Mouse (Mus musculus) cerebral cortex, adult 2 months (tissue): ENCODE data around the gene Vcl.

ENCODE experiments used
- WGBS: fragments of 180-500 bp; shearing (Covaris S2); methylation state at CpG from one replicate; pipeline ENCODE4 v1.1.7; 2018; 5-methylcytosine and 5-hydroxymethylcytosine counted together

The Vcl gene

GRCm38 (mm10) chr14:20938860-20939259 lies 9.7 kb downstream of the Vcl start:
- WGBS: 31% methylated on average over 1 of the region's 1 CpGs

- WGBS: 85% methylated on average over 2 of the region's 2 CpGs
Measured at GRCm38 (mm10) chr14:20945296-20945695, 16.1 kb downstream of the Vcl start.

GRCm38 (mm10) chr14:20958971-20959370 lies 29.8 kb downstream of the Vcl start:
- 62% methylated on average over 2 of the region's 2 CpGs for WGBS

GRCm38 (mm10) chr14:20962466-20962865 lies 33.3 kb downstream of the Vcl start:
- WGBS: 81% methylated on average over 1 of the region's 1 CpGs

GRCm38 (mm10) chr14:20962906-20963305 lies 33.7 kb downstream of the Vcl start:
- 95% methylated on average over 1 of the region's 1 CpGs for WGBS

GRCm38 (mm10) chr14:20963863-20964262 lies 34.7 kb downstream of the Vcl start:
- WGBS: 81% methylated on average over 4 of the region's 4 CpGs

- 59% methylated on average over 2 of the region's 2 CpGs for WGBS
Measured at GRCm38 (mm10) chr14:20964285-20964684, 35.1 kb downstream of the Vcl start.

GRCm38 (mm10) chr14:20966959-20967670 lies 37.9 kb downstream of the Vcl start:
- 60% methylated on average over 3 of the region's 3 CpGs for WGBS

GRCm38 (mm10) chr14:20969066-20969465 lies 39.9 kb downstream of the Vcl start:
- 81% methylated on average over 1 of the region's 1 CpGs for WGBS

GRCm38 (mm10) chr14:20970389-20970788 lies 41.2 kb downstream of the Vcl start:
- 36% methylated on average over 6 of the region's 6 CpGs for WGBS

- WGBS: 56% methylated on average over 9 of the region's 9 CpGs
Measured at GRCm38 (mm10) chr14:20970927-20971326, 41.7 kb downstream of the Vcl start.

GRCm38 (mm10) chr14:20976741-20977140 lies 47.5 kb downstream of the Vcl start:
- 38% methylated on average over 1 of the region's 1 CpGs for WGBS

GRCm38 (mm10) chr14:20977726-20978125 lies 48.5 kb downstream of the Vcl start:
- WGBS: 82% methylated on average over 2 of the region's 2 CpGs

GRCm38 (mm10) chr14:20983832-20984231 lies 54.6 kb downstream of the Vcl start:
- 41% methylated on average over 2 of the region's 2 CpGs for WGBS

- WGBS: 67% methylated on average over 3 of the region's 3 CpGs
Measured at GRCm38 (mm10) chr14:20985482-20985881, 56.3 kb downstream of the Vcl start.

GRCm38 (mm10) chr14:20991492-20991891 lies 62.3 kb downstream of the Vcl start:
- 85% methylated on average over 1 of the region's 1 CpGs for WGBS

- WGBS: 49% methylated on average over 3 of the region's 3 CpGs
Measured at GRCm38 (mm10) chr14:20993067-20993691, 64.0 kb downstream of the Vcl start.

GRCm38 (mm10) chr14:20994475-20994874 lies 65.3 kb downstream of the Vcl start:
- WGBS: 52% methylated on average over 3 of the region's 3 CpGs

GRCm38 (mm10) chr14:20995497-20995896 lies 66.3 kb downstream of the Vcl start:
- WGBS: 99% methylated on average over 2 of the region's 2 CpGs

- 80% methylated on average over 5 of the region's 5 CpGs for WGBS
Measured at GRCm38 (mm10) chr14:20996361-20996760, 67.2 kb downstream of the Vcl start.

- WGBS: 46% methylated on average over 3 of the region's 3 CpGs
Measured at GRCm38 (mm10) chr14:20997548-20997947, 68.3 kb downstream of the Vcl start.

- WGBS: 91% methylated on average over 4 of the region's 4 CpGs
Measured at GRCm38 (mm10) chr14:20999617-21000016, 70.4 kb downstream of the Vcl start.

GRCm38 (mm10) chr14:21013800-21014334 lies 84.7 kb downstream of the Vcl start:
- 87% methylated on average over 5 of the region's 5 CpGs for WGBS
